Mouse (Mus musculus) mature B cell (primary cell): ENCODE results near the gene Kcng4.

Source experiments
- in situ Hi-C: fragments of 300-500 bp; cut with MboI; formaldehyde crosslinking; loops from 2 replicates; pipeline ENCODE4 v1.14.3; 2019

Gene Kcng4

GRCm38 (mm10) chr8:119635378-119635777 lies at the start of gene Kcng4:
Gene Kcng4 (minus strand): TSS chr8:119635680.
- in situ Hi-C loops = no loop called here

GRCm38 (mm10) chr8:119679184-119679583 lies 43.7 kb upstream of the Kcng4 start:
- in situ Hi-C loops = no loop called here

- in situ Hi-C loops = no loop called here
Measured at GRCm38 (mm10) chr8:119678138-119678843, 42.8 kb upstream of the Kcng4 start.

DNA sequence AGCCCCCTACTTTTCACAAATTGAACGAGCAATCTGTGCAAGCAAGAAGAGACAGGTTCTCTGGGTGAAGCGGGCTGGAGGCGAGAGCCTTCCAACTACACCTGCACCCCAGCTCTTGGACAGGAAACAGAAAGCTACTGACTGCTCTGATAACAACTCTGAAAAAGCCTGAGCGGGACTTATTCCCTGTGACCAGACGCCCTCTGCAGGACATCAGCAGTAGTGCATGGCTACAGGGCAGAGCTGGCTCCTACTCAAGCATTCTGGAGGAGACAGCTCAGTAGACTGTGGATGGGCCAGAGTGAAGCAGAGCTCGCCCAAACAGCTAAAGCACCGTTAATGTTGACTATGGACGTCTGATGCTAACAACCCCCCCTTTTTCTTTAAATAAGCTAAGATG lies 40.9 kb upstream of the Kcng4 start:
- in situ Hi-C loops = no loop called here

DNA sequence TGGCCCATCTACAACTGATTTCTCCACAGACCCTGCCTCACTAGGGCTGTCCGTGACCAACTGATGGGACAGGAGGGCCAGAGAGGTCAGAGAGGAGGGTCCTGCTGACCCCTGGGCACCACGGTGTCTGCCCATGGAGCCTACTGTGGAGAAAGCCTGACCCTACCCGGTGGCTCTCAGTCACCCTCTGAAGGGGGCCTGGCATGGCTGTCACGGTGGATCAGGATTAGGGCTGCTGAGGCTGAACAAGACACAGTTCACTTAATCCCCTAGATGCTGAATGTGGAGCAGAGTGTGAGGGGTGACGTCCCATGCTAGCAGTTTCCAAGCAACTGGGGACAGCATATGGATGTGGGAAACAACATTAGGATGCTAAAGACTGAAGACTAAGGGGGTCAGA lies 40.0 kb upstream of the Kcng4 start:
- in situ Hi-C loops = no loop called here

DNA sequence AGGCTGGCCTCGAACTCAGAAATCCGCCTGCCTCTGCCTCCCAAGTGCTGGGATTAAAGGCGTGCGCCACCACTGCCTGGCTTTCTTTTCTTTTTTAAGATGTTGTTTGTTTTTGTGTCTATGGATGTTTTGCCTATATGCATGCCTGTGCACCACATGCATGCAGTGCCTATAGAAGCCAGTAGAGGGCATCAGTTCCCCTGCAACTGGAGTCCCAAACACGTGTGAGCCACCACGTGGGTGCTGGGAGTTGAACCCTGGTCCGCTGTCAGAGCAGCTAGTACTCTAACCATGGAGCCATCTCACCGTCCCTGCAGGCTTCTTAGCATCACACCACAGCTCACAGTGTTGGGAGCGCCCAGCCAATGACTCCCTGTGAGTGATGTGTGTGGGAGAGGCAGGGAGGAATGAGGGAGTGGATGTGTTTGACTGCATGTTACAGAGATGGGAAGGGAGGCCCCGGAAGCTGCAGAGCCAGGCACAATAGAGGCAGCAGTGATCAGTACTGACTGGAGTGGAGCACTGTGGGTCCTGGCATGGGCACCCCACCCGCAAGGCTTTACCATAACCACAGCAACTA lies 38.6 kb upstream of the Kcng4 start:
- in situ Hi-C loops = no loop called here

- in situ Hi-C loops = no loop called here
Measured at GRCm38 (mm10) chr8:119670419-119671091, 35.1 kb upstream of the Kcng4 start.

- in situ Hi-C loops = no loop called here
Measured at GRCm38 (mm10) chr8:119669284-119669683, 33.8 kb upstream of the Kcng4 start.

DNA sequence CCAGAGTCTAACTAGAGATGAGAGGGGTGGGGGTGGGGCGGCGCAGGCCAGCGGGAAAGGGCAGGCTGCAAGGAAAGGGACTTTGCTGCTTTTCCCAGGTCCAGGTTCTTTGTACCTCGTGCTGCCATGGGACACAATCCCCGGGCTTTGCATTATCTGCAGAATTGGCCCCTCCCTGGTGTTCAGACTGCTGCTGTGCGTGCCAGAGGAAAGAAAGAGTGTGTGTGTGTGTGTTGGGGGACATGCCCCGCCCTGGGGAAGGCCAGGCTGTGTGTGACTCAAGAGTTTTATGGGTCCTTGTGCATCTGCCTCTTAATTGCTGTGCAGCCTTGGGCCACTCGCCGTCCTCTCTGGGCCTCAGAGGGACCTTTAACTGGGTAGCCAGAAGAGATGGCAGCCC lies 33.0 kb upstream of the Kcng4 start:
- in situ Hi-C loops = no loop called here

- in situ Hi-C loops = no loop called here
Measured at GRCm38 (mm10) chr8:119666219-119666951, 30.9 kb upstream of the Kcng4 start, which contains the start of gene Wfdc1. Gene Wfdc1 (plus strand): TSS chr8:119666365.

DNA sequence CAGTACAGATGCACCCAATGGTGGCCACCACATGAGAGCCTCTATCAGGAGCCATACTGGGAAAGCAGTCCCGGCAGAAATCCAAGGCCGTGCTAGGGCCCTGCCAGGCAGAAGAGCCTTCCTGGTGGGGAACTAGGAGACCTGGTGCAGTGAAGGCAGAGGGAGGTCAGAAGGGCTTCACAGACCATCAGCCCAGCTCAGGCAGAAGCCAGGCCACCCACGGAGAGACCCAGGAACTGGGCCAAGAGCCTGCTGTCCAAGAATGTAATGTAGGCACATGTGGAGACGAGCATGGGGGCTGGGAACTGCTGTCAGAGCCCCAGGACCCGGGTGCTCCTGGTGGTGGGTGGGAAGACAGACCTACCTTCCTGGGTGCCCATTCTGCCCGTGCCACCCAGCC lies 29.8 kb upstream of the Kcng4 start:
- in situ Hi-C loops = no loop called here

DNA sequence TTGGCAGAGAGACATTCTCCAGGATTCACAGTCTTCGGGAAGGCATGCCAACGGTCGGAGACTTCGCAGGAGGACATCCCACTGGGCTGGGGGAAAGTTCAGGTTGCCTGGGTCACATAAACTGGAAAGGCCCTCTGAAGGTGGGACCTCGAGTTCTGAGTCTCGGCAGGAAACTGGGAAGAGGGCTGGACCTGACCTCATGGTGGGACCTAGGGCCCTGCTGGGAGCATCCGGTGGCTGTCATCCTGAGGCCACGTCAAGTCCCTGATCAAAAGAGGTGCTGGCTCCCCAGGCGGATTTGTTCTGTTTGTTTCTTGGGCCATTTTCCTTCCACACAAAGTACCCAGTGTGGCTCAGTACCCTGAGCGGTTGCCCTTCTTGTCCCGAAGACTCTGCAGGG lies 28.0 kb upstream of the Kcng4 start:
- in situ Hi-C loops = no loop called here

GRCm38 (mm10) chr8:119661892-119662291 lies 26.4 kb upstream of the Kcng4 start:
- in situ Hi-C loops = no loop called here

DNA sequence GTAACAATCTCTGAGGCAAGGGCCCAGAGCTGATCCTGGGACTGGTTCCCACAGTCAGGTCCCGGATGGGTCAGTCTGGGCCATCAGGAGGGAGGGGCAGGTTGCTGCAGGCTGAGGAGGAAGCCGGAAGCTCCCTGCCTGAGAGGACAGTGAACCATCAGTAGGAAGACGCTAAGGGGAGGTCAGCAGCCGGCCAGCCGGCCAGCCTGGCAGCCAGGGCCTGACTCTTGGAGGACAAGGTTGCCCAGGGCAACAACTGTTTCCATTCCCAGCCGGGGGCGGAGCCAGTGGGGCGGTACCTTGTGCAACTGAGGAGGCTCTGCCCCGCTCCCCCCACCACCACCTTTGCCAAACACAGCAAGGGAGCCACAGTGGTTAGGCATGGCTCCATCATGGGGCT lies 25.6 kb upstream of the Kcng4 start:
- in situ Hi-C loops = no loop called here

- in situ Hi-C loops = no loop called here
Measured at GRCm38 (mm10) chr8:119656709-119657464, 21.4 kb upstream of the Kcng4 start.

GRCm38 (mm10) chr8:119651324-119651723 lies 15.8 kb upstream of the Kcng4 start:
- in situ Hi-C loops = no loop called here

DNA sequence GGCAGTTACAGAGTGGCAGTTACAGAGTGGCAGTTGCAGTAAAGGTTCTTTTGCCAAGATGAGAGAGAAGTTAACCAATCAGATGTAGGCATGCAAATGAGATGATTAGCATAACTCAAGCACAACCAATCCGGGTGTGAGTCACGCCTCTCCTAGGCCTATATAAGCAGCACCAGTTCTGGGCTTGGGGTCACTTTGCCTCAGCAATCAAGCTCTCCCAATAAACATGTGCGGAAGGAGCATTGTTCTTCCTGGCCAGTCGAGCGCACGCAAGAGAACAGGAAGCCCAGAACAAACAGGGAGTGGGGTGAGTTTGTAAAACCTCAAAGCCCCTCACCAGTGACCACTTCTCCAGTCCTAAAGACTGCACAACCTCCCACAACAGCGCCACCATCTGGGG lies 11.4 kb upstream of the Kcng4 start:
- in situ Hi-C loops = no loop called here

DNA sequence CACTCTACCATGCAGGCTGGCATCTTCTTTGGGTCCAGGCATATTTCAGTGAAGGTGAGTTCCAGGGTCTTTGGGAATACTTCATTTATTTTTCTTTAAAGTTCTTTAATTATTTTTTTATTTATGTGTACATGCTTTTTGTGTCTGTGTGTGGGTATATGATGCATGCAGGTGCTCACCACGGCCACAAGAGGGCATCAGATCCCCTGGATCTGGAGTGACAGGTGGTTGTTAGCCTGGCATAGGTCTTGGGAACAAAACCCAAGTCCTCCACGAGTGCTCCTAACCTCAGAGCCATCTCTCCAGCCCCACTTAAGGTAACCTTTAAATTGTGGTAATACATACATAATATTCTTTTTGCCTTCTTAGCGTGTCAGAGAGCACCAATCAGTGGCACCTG lies 10.7 kb upstream of the Kcng4 start:
- in situ Hi-C loops = no loop called here

DNA sequence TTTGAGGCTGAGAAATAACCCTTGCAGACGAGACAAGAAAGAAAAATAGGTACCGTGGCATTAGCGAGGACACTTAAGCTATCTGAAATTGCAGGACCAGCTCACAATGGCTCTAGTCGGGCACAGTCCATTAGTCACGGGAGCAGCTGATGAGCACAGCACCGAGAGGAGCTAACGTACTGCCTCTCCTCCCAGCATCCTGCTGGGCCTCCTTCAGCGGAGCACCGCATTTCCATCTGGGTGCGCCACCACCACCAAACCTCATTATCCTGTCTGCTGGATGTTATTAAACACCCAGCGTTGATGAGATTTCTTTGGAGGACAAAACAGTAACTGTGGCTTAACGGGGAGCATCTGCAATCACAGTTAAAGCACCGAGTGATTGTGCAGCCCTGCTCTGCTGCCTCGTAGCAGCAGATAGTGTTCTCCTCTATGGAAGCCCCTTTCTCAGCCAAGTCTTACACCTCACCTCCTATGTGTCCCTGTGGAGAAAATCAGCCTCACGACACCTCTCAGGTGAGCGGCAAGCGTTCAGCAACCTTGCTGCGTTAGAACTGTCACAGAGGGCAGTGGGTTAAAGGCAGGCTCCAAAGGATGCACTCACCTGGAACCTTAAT lies 9.6 kb upstream of the Kcng4 start:
- in situ Hi-C loops = no loop called here

GRCm38 (mm10) chr8:119644429-119644960 lies 9.0 kb upstream of the Kcng4 start:
- in situ Hi-C loops = no loop called here

- in situ Hi-C loops = no loop called here
Measured at GRCm38 (mm10) chr8:119642960-119643359, 7.5 kb upstream of the Kcng4 start.
